Mouse (Mus musculus) midbrain, postnatal 0 days (tissue): ENCODE results near the gene Pds5b. TPM values are rescaled to one million over a fixed set of nuclear protein-coding genes. Genes with fewer than 3 reads are reported as not detected.

Source experiments
- ATAC-seq: fragments of 200-750 bp; cut with Nextera tagmentation; 2 replicates; pipeline ENCODE4 v1.8.0; 2017; ENCODE audit warnings: moderate number of reproducible peaks, mild to moderate bottlenecking, moderate TSS enrichment, moderate library complexity; ENCODE audit not compliant: low FRiP score
- DNase-seq: peaks from one replicate; pipeline ENCODE4 v3.0.0-alpha.2; 2015; ENCODE audit warnings: low spot score
- H3K27ac ChIP-seq: fragments of 300-500 bp; sonication (generic); 2 replicates; pipeline ENCODE4 v1.5.1; 2014; ENCODE audit warnings: low read depth, mild to moderate bottlenecking, low read length, mixed read lengths
- H3K27me3 ChIP-seq: fragments of 300-500 bp; sonication (generic); 2 replicates; pipeline ENCODE4 v1.6.1; 2014; ENCODE audit warnings: low read length, control low read depth, mixed read lengths; ENCODE audit not compliant: insufficient read depth
- H3K36me3 ChIP-seq: fragments of 300-500 bp; sonication (generic); 2 replicates; pipeline ENCODE4 v1.6.1; 2014; ENCODE audit warnings: low read length, control low read depth, mixed read lengths; ENCODE audit not compliant: insufficient read depth
- H3K4me1 ChIP-seq: fragments of 300-500 bp; sonication (generic); 2 replicates; pipeline ENCODE4 v1.6.1; 2014; ENCODE audit warnings: mild to moderate bottlenecking, control low read depth, antibody characterized with exemption, low read length, mixed read lengths; ENCODE audit not compliant: insufficient read depth
- H3K4me2 ChIP-seq: fragments of 300-500 bp; sonication (generic); 2 replicates; pipeline ENCODE4 v1.6.1; 2014; ENCODE audit warnings: low read depth, mild to moderate bottlenecking, low read length, mixed read lengths; ENCODE audit not compliant: poor library complexity, severe bottlenecking
- H3K4me3 ChIP-seq: fragments of 300-500 bp; sonication (generic); 2 replicates; pipeline ENCODE4 v1.5.1; 2014; ENCODE audit warnings: low read depth, mild to moderate bottlenecking, low read length, moderate library complexity
- H3K9ac ChIP-seq: fragments of 300-500 bp; sonication (generic); replicated peaks from 2 replicates; pipeline ENCODE4 v1.6.1; 2014; ENCODE audit warnings: mild to moderate bottlenecking, low read length, moderate library complexity, mixed read lengths; ENCODE audit not compliant: poor library complexity, severe bottlenecking
- H3K9me3 ChIP-seq: fragments of 300-500 bp; sonication (generic); 2 replicates; pipeline ENCODE4 v1.6.1; 2016; ENCODE audit warnings: low read length, control low read depth
- CTCF ChIP-seq: IDR thresholded peaks from 2 replicates; pipeline ENCODE4 v1.5.1; 2016; ENCODE audit warnings: antibody characterized with exemption, mild to moderate bottlenecking
- WGBS: fragments of 180-500 bp; shearing (Covaris S2); extraction: QIAGEN DNeasy Blood & Tissue Kit; methylation state at CpG from one replicate; pipeline ENCODE4 v1.1.7; 2014; 5-methylcytosine and 5-hydroxymethylcytosine counted together
- polyA plus RNA-seq: library from polyadenylated mRNA; unstranded; fragments of >200 nt; fragmentation: Nextera tagmentation; extraction: Ambion mirVana; gene quantifications from 2 replicates; pipeline ENCODE4 v1.2.1, GENCODE M21; 2015
- total RNA-seq: library from RNA; depleted of rRNA; stranded (reverse); fragments of >200 nt; gene quantifications from 2 replicates; pipeline ENCODE4 v1.2.3, GENCODE M21; 2014

The Pds5b gene
- total and polyA plus RNA-seq, 2 experiments from 2014 or later: 18.8 to 44.1 TPM

- H3K4me3 ChIP-seq: no peak overlapping the region
- peaks cover 7% of the 10 kb centered on the region; the same call in 1 of the 2 replicates for H3K36me3 ChIP-seq
- H3K9me3 ChIP-seq: no peaks in the 10 kb centered on the region
- DNase-seq (no peak), ATAC-seq (no peak)
- no peak overlapping the region for H3K4me2 ChIP-seq
- no peak overlapping the region for H3K9ac ChIP-seq
- 57% methylated on average over 1 of the region's 2 CpGs for WGBS
- H3K27me3 ChIP-seq: no peaks in the 10 kb centered on the region
- no peak overlapping the region for H3K27ac ChIP-seq
- TF ChIP-seq CTCF: no peak
- no peaks in the 10 kb centered on the region for H3K4me1 ChIP-seq
Observed at GRCm38 (mm10) chr5:150740597-150740996, 67.1 kb downstream of the Pds5b start.

DNA sequence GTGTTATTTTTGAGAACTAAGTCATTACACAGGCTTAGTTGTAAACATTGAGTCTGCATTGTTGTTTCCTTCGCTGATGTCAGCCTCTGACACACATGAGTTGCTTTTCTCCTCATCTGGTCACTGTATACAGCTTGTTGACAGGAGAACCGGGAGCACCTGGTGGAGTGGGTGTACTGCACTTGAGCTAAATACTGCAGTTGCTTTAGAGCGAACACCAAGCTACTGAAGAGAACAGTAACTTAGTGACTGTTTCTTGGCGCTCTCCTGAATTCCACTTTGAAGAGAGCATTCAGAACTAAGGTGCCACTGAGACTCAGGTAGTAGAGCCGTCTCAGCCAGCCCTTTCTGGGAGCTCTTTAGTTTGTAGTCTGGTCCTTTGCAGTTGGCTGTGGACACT is 83.1 kb downstream of the Pds5b start:
- no peak overlapping the region for H3K4me3 ChIP-seq
- no peaks in the 10 kb centered on the region for H3K4me1 ChIP-seq
- H3K27me3 ChIP-seq: no peaks in the 10 kb centered on the region
- H3K9ac ChIP-seq: no peak overlapping the region
- H3K27ac ChIP-seq: no peak overlapping the region
- H3K9me3 ChIP-seq: no peaks in the 10 kb centered on the region
- H3K4me2 ChIP-seq: no peak overlapping the region
- DNase-seq (no peak), ATAC-seq (no peak)
- 96% methylated on average over 5 of the region's 5 CpGs for WGBS
- peaks cover 11% of the 10 kb centered on the region; the same call in 1 of the 2 replicates for H3K36me3 ChIP-seq
- TF ChIP-seq CTCF: no peak

DNA sequence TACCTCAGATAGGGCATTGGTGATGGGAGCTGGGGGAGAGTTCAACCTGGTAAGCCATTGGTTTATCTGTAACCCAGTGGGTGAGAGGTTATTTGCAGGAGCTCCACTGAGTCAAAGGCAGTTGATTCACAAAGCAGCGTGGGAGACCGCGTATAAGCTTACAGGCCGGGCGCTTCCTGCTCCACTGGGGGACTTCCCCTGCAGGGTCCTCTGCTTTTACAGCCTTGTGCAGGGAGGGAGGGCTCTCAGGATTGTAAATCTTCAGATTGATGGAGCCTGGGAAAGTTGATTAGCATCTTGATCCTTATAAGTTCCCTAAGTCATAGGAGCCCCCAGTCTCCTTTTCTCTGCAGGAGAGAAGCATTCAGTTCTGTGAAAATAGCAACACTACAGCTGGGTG is 98.9 kb downstream of the Pds5b start:
- Histone ChIP-seq H3K36me3 (peaks cover 6% of the 10 kb centered on the region; the same call in 1 of the 2 replicates), H3K27me3 (no peaks in the 10 kb centered on the region), H3K4me1 (no peaks in the 10 kb centered on the region), H3K9me3 (no peaks in the 10 kb centered on the region), H3K4me2 (no peak overlapping the region), H3K4me3 (no peak overlapping the region), H3K9ac (no peak overlapping the region), H3K27ac (no peak overlapping the region)
- TF ChIP-seq CTCF: no peak
- DNase-seq: peak; percentile 4
- no peak for ATAC-seq
- WGBS: 19% methylated on average over 5 of the region's 5 CpGs

DNA sequence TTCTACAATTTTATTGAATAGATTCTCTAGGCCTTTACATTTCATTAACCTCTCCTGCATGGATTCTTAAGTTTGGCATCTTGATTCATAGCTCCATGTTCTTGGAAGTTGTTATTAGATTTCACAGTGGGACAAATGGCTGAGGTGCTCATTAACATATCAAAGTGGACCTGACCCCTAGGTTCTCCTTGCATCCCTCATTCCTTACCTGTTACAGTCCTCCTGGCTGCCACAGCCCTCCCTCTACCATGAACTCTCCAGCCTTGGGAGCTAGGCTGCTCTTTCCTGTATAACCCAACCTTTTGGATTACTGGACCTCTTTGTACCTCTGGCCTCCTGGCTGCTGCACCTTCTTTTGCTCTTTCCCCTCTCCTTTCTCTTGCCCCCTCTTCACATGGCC is 99.5 kb downstream of the Pds5b start:
- Histone ChIP-seq H3K4me1 (no peaks in the 10 kb centered on the region), H3K36me3 (peaks cover 11% of the 10 kb centered on the region; the same call in 1 of the 2 replicates), H3K27ac (no peak overlapping the region), H3K9ac (no peak overlapping the region), H3K4me3 (no peak overlapping the region), H3K4me2 (no peak overlapping the region), H3K27me3 (no peaks in the 10 kb centered on the region), H3K9me3 (no peaks in the 10 kb centered on the region)
- DNase-seq: no peak
- TF ChIP-seq CTCF: no peak
- ATAC-seq: no peak

GRCm38 (mm10) chr5:150788261-150788660 is 114.7 kb downstream of the Pds5b start:
- Histone ChIP-seq H3K27ac (no peak overlapping the region), H3K4me1 (no peaks in the 10 kb centered on the region), H3K4me2 (no peak overlapping the region), H3K27me3 (no peaks in the 10 kb centered on the region), H3K4me3 (no peak overlapping the region), H3K9ac (no peak overlapping the region), H3K9me3 (no peaks in the 10 kb centered on the region), H3K36me3 (peaks cover 30% of the 10 kb centered on the region)
- 92% methylated on average over 4 of the region's 4 CpGs for WGBS
- ATAC-seq: no peak
- no peak for DNase-seq
- no peak for TF ChIP-seq CTCF

GRCm38 (mm10) chr5:150789039-150789438 is 115.5 kb downstream of the Pds5b start:
- H3K9ac ChIP-seq: no peak overlapping the region
- no peak for ATAC-seq
- no peak overlapping the region for H3K4me3 ChIP-seq
- H3K4me2 ChIP-seq: no peak overlapping the region
- H3K36me3 ChIP-seq: peaks cover 28% of the 10 kb centered on the region
- no peak overlapping the region for H3K27ac ChIP-seq
- 95% methylated on average over 2 of the region's 2 CpGs for WGBS
- DNase-seq: no peak
- no peaks in the 10 kb centered on the region for H3K9me3 ChIP-seq
- TF ChIP-seq CTCF: no peak
- no peaks in the 10 kb centered on the region for H3K4me1 ChIP-seq
- no peaks in the 10 kb centered on the region for H3K27me3 ChIP-seq
